Mouse (Mus musculus) skeletal muscle tissue, adult 2 months (tissue): ENCODE measurements around the gene Sema3e.

Experiments
- DNase-seq: peaks from one replicate; pipeline ENCODE4 v3.0.0-alpha.2; 2012; ENCODE audit warnings: low read depth, low spot score

The Sema3e gene

DNA sequence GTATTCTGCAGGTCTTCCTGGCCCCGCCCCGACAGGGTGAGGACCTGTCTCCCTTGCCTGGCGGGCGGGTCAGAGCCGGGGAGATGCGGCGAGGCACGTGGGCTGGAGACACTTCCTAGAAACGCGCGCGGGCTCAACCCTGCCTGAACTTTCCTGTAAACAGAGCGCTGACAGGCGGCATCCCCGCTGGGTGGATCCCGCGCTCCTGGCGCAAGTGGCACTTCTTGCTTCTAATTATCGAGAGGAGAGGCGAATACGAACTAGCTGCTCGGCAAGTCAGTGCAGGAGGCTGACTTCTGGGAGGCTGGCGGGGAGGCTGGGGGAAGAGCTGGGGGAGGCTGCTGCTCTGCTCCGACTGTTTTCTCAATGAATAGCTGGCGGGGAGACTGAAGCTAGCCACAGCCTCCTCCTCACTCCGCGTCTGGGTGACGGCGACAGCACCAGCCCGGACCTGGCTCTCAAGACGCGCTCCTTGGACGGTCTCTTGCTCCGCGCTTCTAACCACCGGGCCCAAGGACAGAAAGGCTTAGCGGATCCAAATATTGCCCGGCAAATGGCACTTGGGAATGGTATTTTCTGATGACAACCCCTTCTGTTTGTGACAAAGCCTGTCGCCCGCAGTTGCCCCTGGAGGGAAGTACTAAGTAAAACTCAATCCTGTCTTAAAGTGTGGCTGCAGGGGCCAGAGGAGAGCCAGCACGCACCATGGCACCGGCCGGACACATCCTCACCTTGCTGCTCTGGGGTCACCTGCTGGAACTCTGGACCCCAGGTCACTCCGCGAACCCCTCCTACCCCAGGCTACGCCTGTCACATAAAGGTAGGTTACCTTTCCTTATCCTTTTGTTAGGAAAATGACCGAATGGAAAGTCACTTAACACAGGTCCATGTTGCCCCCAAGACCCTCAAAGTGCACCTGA lies at the start of gene Sema3e:
Gene Sema3e, plus strand, starts transcription at position 72 of the 920 bp plus-strand sequence.
- DNase-seq: no peak

DNA sequence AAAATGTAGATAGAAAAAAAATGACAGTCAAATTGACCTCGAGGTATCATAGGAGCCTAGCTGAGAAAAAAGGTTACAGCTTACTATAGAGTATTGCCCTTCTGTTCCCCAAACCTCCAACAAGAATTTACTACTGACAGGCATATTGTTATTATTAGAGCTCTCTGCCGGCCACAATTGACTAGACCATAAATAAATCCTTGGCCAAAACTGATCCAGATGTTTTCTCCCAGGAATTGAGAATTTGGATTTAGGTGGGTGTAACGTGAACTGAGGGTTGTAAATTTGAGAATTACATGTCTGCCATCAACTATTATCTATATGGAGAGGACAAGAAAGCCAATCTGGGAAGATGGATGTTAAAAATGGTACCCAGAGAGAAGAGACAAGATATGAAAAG lies 47.5 kb upstream of the Sema3e start:
- DNase-seq: no peak

DNA sequence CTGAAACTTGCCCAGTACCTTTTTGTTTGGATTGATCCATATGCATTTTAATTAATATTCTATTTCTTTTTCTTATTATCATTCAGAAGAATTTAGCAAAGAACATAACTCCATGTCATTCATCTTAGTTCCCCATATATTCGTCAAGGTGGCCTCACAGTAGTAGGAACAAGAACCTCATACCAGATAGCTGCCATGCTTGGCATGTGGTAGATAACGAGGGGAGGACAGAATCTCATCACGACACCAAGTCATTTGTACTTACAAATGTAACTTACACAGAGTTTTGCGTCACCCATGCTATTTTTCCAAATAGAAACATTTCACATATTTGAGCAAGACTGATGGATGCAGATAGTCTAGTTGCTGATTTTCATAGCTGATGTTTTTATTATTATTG lies 45.9 kb upstream of the Sema3e start:
- DNase-seq: no peak

- DNase-seq: no peak
These were observed 42.5 kb upstream of the Sema3e start for GRCm38 (mm10) chr5:13982417-13983054.

DNA sequence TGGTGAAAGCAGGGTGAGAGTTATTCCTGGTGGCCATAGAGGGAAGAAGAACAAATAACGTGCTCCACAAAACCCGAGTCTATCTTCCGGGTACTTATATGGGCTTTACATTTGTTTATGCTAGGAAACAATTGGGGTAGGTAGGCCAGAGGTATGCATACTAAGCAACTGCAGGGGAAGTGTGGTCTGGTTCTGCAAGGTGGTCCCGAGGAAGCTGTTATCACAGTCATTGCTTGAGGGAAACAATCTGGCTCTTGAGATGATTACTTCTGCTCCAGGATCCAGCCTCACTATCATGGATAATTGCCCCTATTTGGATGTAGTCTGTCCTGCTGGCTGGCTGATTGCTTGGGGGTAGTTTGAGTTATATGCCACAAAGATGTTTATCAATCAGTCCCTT lies 41.5 kb upstream of the Sema3e start:
- no peak for DNase-seq

- DNase-seq: no peak
These were observed 39.4 kb upstream of the Sema3e start for GRCm38 (mm10) chr5:13985669-13986068.

GRCm38 (mm10) chr5:13987123-13987522 lies 38.0 kb upstream of the Sema3e start:
- no peak for DNase-seq

DNA sequence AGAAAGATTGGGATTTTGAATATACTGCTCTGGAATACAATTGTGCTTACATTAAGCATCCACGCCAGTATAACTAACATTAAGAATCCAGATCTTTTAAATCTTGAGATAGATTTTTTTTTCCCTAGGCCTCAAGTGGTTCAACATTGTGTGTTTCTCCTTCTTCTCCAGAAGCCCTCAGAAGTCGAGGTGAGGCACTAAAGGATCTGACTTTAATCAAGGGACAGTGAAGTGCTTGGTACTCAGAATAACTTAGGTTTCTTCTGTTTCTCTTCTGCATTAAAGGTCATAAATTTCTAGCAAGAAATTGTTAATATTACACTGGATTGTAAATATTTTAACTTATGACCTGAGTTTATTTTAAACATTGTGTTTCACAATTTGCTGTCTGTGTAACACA lies 37.1 kb upstream of the Sema3e start:
- DNase-seq: no peak

- no peak for DNase-seq
These were observed 32.2 kb upstream of the Sema3e start for GRCm38 (mm10) chr5:13992734-13993396.

GRCm38 (mm10) chr5:14028341-14028740 lies 3.3 kb downstream of the Sema3e start:
- DNase-seq: no peak

- no peak for DNase-seq
These were observed 5.7 kb downstream of the Sema3e start for GRCm38 (mm10) chr5:14030796-14031195.

DNA sequence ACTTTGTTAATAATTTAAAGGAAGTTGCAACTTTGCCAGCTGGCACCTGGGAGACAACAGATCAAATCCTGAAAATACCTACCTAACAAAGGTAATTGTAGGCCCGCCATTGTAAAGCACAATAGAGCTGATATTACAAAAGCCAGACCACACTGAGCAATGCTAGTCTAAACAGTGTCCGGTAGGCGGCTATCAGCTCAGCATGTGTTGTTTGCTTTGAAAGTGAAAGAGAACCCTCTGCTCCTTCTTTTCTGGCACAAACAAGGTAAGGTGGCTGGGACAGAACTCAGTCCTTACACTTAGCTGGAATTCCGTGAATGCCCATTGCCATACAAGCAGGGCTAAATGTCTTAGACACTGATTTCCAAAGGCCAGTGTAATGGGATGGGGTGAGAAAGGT lies 7.0 kb downstream of the Sema3e start:
- no peak for DNase-seq

GRCm38 (mm10) chr5:14033302-14033701 lies 8.2 kb downstream of the Sema3e start:
- DNase-seq: no peak

DNA sequence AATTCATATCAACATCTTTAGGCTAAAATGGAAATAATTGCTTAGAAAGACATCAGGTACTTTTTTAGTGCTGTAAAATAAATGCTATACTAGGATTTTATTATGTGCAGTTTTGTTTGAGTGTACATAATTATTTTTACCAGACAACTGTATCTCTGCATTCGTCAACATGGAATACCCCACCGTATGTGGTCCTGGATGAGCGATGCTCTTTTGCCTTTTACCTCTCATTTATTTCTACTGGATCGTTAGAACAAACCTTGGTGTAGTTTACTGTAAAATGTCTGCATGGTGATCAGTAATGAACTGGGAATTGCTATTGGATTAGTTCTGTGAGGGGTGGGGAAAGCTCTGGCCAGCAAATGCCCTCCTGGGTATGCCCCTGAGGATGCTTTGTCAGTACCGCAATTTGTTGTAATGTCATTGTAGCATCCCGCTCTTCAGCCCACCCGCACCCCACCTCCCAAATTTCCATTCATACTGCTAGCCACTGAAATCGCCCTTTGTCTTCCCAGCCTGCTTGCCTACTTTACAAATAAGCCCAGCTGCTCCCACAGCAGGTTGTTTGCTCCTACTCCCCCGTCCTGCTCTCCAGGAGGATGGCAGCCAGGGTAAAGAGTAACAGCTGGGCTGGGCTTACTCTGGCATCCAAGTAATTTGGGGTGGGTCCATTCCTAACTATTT lies 13.9 kb downstream of the Sema3e start:
- no peak for DNase-seq

DNA sequence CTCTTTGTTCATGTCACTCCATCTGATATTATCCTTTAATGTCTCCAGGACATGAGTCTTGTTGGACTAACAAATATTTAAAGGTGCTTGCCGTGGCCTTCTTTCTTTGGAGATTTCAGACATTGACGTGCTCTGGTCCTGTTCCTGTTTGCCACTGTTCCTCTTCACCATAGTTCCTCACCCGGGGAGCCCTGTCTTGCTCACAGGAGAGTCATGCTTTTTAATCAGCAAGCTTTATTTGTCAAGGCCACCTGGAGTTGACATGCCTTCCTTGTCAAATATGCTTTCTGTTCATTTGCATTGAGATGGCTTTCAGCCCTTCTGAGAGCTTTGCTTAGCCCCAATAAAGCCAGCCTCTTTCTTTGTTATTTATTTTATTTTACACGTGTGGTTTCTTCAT lies 15.1 kb downstream of the Sema3e start:
- no peak for DNase-seq

GRCm38 (mm10) chr5:14043116-14043515 lies 18.0 kb downstream of the Sema3e start:
- DNase-seq: no peak

DNA sequence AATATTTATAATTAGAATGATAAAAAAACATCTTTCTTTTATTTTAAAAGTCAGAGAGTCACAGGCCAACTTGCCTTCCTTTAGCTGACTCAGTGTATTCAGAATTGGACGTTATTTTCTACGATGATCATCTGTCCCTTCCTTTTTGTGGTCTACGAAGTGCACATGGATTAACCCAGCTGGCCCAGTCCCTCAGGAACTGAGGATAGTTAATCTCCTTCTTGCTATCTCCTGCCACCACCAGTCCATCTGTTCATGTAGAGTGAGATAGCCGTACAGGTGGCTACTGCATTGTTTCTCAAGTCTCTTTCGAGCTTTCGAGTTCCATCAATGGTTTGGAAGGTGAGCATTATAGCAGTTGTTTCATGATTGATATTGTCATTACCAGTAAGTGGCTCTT lies 18.9 kb downstream of the Sema3e start:
- DNase-seq: no peak

DNA sequence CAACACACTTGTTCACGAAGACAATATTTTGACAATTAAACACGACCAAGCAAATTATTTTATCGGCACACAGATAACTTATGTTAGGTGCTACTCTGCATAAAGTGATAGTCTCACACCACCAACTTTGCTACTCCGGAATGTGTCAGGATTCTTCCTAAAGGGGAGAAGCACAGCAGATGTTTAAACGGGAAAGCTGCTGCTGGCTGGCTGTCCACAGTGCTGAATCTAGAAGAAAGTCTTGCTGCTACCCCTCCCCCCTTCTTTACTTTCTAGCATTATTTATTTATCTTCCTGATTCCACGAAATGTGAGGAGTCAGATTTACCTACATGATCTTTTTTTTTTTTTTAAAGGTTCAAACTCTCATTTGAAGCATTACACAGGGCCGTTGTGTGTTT lies 23.6 kb downstream of the Sema3e start:
- no peak for DNase-seq

- DNase-seq: no peak
These were observed 29.4 kb downstream of the Sema3e start for GRCm38 (mm10) chr5:14054472-14054871.

GRCm38 (mm10) chr5:14059895-14060553 lies 34.9 kb downstream of the Sema3e start:
- no peak for DNase-seq

DNA sequence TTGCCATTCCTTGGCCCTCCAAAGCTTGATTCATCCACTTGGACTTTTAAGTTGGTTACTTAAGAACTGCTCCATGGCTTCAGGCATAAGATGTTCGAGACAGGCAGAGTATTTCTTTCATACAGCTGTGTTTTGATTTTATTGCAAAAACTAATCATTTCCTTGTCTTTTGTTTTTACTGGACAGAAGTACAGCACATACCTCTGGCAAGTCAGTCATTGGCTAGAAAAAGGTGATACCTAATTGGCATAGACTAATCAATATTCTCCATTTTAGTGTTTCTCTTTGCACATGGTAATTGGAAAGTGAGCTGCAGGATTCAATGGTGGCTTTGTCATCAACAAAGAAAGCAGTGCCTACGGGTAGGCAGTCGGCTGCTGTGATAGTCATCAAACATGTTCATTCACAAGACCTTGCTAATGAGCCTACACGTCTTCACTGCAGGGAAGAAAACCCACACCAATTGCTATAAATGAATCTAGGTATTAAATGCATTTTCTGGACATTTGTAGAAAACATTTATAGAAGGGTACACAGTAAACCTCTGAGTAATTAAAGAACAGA lies 37.9 kb downstream of the Sema3e start:
- DNase-seq: no peak
